ENCODE assay signal across 15 mouse cellular contexts in the genomic region with DNA sequence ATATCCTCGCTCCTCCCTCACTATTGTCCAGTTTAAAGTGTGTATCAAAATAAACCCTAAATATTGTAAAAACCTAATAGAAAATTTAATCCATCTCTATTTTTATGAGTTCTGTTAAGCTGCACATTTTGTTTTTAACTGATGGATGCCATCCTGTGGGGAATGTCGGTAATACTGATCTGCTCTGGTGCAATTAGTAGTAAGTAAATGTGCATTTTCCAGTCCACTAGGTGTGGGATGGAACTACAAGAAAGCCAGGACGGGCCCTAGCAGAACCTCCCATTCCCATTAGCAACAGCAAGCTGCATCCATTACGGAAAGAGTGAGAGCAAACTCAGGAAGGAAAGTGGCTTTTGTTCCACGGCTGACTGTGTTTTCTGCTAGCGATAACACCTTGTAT.
DNase-seq lines count a peak whose midpoint lies in the region; ATAC-seq and TF ChIP-seq lines count a peak whose summit lies in the region.
"Had no signal": no experiment of that assay in that cellular context is flagged by ENCODE, and none has a peak within 500 bp of the region (broad histone marks: within the 10 kb centered on the region; RNA-seq: fewer than 3 reads in every experiment).

No protein-coding gene starts in this region.

- TF ChIP-seq CTCF in midbrain, postnatal 0 days (IDR thresholded peaks at IDR 0.05): peak; percentile 77

- H3K9ac ChIP-seq in forebrain, embryonic 13.5 days: no peak overlapping the region
- H3K9ac ChIP-seq in forebrain, embryonic 11.5 days (ENCODE audit: low read length): no peak overlapping the region
- H3K9ac ChIP-seq in midbrain, postnatal 0 days (replicated peaks; ENCODE audit: low read length, poor library complexity, severe bottlenecking): no peak overlapping the region
- H3K9ac ChIP-seq: liver, embryonic 13.5 days; neural tube, embryonic 12.5 days had no signal

- no peaks in the 10 kb centered on the region for H3K36me3 ChIP-seq in forebrain, embryonic 13.5 days (ENCODE audit: poor library complexity, severe bottlenecking)
- no peaks in the 10 kb centered on the region for H3K36me3 ChIP-seq in forebrain, embryonic 11.5 days (ENCODE audit: control insufficient read depth, insufficient read depth, low read length)
- no peaks in the 10 kb centered on the region for H3K36me3 ChIP-seq in midbrain, postnatal 0 days (ENCODE audit: insufficient read depth, low read length)
- H3K36me3 ChIP-seq: liver, embryonic 13.5 days; neural tube, embryonic 12.5 days had no signal

- 0 out of 2 replicates have a peak, but pooled peaks have one; percentile 57 for ATAC-seq in forebrain, embryonic 13.5 days
- no peak for ATAC-seq in forebrain, embryonic 11.5 days (replicated peaks; ENCODE audit: low FRiP score)
- peak; percentile 47; the same call in 1 of the 2 replicates for ATAC-seq in midbrain, postnatal 0 days (ENCODE audit: low FRiP score)

- 64% methylated on average over 6 of the region's 6 CpGs for WGBS in forebrain, embryonic 13.5 days
- WGBS in forebrain, embryonic 11.5 days: 75% methylated on average over 6 of the region's 6 CpGs
- 65% methylated on average over 6 of the region's 6 CpGs for WGBS in midbrain, postnatal 0 days

- no peak overlapping the region for H3K4me2 ChIP-seq in forebrain, embryonic 13.5 days
- H3K4me2 ChIP-seq in forebrain, embryonic 11.5 days (ENCODE audit: low read depth, low read length, severe bottlenecking): no peak overlapping the region
- H3K4me2 ChIP-seq in midbrain, postnatal 0 days (ENCODE audit: low read depth, low read length, poor library complexity, severe bottlenecking): no peak overlapping the region
- H3K4me2 ChIP-seq: liver, embryonic 13.5 days; neural tube, embryonic 12.5 days had no signal

- no peak overlapping the region for H3K27ac ChIP-seq in forebrain, embryonic 13.5 days
- H3K27ac ChIP-seq in forebrain, embryonic 11.5 days (ENCODE audit: low read depth, low read length): no peak overlapping the region
- H3K27ac ChIP-seq in midbrain, postnatal 0 days (ENCODE audit: low read depth, low read length): no peak overlapping the region
- H3K27ac ChIP-seq: liver, embryonic 13.5 days; macrophage; neural tube, embryonic 12.5 days had no signal

- no peaks in the 10 kb centered on the region for H3K9me3 ChIP-seq in forebrain, embryonic 13.5 days (replicated peaks)
- no peaks in the 10 kb centered on the region for H3K9me3 ChIP-seq in forebrain, embryonic 11.5 days (ENCODE audit: control insufficient read depth, low read length)
- no peaks in the 10 kb centered on the region for H3K9me3 ChIP-seq in midbrain, postnatal 0 days (ENCODE audit: low read length)
- H3K9me3 ChIP-seq: neural tube, embryonic 12.5 days had no signal

- H3K4me3 ChIP-seq in forebrain, embryonic 13.5 days: no peak overlapping the region
- no peak overlapping the region for H3K4me3 ChIP-seq in forebrain, embryonic 11.5 days (ENCODE audit: low read depth, low read length)
- no peak overlapping the region for H3K4me3 ChIP-seq in midbrain, postnatal 0 days (ENCODE audit: low read depth, low read length)
- H3K4me3 ChIP-seq: liver, embryonic 13.5 days; neural tube, embryonic 12.5 days had no signal

- DNase-seq in forebrain, embryonic 11.5 days (ENCODE audit: low spot score): no peak
- peak; percentile 71 for DNase-seq in brain, adult 2 months (ENCODE audit: low read depth, low spot score)
- DNase-seq in layer of hippocampus, adult 11-12 months (ENCODE audit: low spot score): peak; percentile 58
- DNase-seq in midbrain, postnatal 0 days (ENCODE audit: low spot score): peak; percentile 69
- DNase-seq in heart, postnatal 14 days: no peak
- DNase-seq in thymus, postnatal 10 days (ENCODE audit: low spot score in 2 of 2): no peak
- no peak for DNase-seq in adipocyte (ENCODE audit: low spot score)
- DNase-seq: adrenal gland, adult 2 months; cerebellum, adult 8-10 months; heart, adult 11 months; kidney, postnatal 4 days; liver, embryonic 13.5 days had no signal

- intact Hi-C loops in heart, postnatal 14 days (cut with DNase I): loop anchor here (10.0 kb wide), 1 partner anchor 144 kb away; no protein-coding TSS in a partner anchor

- H3K27me3 ChIP-seq in forebrain, embryonic 13.5 days: no peaks in the 10 kb centered on the region
- no peaks in the 10 kb centered on the region for H3K27me3 ChIP-seq in forebrain, embryonic 11.5 days (ENCODE audit: control insufficient read depth, insufficient read depth, low read length)
- H3K27me3 ChIP-seq in midbrain, postnatal 0 days (ENCODE audit: insufficient read depth, low read length): no peaks in the 10 kb centered on the region
- H3K27me3 ChIP-seq: liver, embryonic 13.5 days; neural tube, embryonic 12.5 days had no signal

- no peaks in the 10 kb centered on the region for H3K4me1 ChIP-seq in forebrain, embryonic 13.5 days
- no peaks in the 10 kb centered on the region for H3K4me1 ChIP-seq in forebrain, embryonic 11.5 days (replicated peaks; ENCODE audit: control insufficient read depth, insufficient read depth, low read length)
- H3K4me1 ChIP-seq in midbrain, postnatal 0 days (ENCODE audit: insufficient read depth, low read length): no peaks in the 10 kb centered on the region
- H3K4me1 ChIP-seq: liver, embryonic 13.5 days; neural tube, embryonic 12.5 days had no signal

Comparison
In these comparisons a context has a peak if more than half of its experiments do, and no peak if none do; other contexts are left out.
1. DNase-seq: peak in brain, adult 2 months (single experiment), layer of hippocampus, adult 11-12 months (single experiment) and midbrain, postnatal 0 days (single experiment); none in forebrain, embryonic 11.5 days (single experiment), heart, postnatal 14 days (0 of 2), thymus, postnatal 10 days (0 of 2) and adipocyte (single experiment).